Comparison of ENCODE assay signal across 9 mouse cellular contexts in genomic region chr10:121256115-121256825, GRCm38 (mm10).
DNase-seq lines count a peak whose midpoint lies in the region; ATAC-seq and TF ChIP-seq lines count a peak whose summit lies in the region.
"Had no signal": no experiment of that assay in that cellular context is flagged by ENCODE, and none has a peak within 500 bp of the region (broad histone marks: within the 10 kb centered on the region; RNA-seq: fewer than 3 reads in every experiment).

No protein-coding gene starts in this region.

- H3K4me3 ChIP-seq in heart, embryonic 16.5 days (ENCODE audit: low read length): no peak overlapping the region
- H3K4me3 ChIP-seq in lung, adult 2 months (replicated peaks; ENCODE audit: extremely low read depth, low read depth, low read length): no peak overlapping the region
- H3K4me3 ChIP-seq: liver, embryonic 15.5 days had no signal

- no peaks in the 10 kb centered on the region for H3K4me1 ChIP-seq in heart, embryonic 16.5 days (ENCODE audit: control insufficient read depth, insufficient read depth, low read length)
- peaks cover 2% of the 10 kb centered on the region; the same call in 1 of the 2 replicates for H3K4me1 ChIP-seq in lung, adult 2 months (ENCODE audit: control insufficient read depth, insufficient read depth, low read length)
- H3K4me1 ChIP-seq: liver, embryonic 15.5 days had no signal

- H3K36me3 ChIP-seq in heart, embryonic 16.5 days (ENCODE audit: control insufficient read depth, insufficient read depth): no peaks in the 10 kb centered on the region
- H3K36me3 ChIP-seq: liver, embryonic 15.5 days had no signal

- no peak overlapping the region for H3K4me2 ChIP-seq in heart, embryonic 16.5 days (ENCODE audit: low read depth, low read length)
- H3K4me2 ChIP-seq: liver, embryonic 15.5 days had no signal

- H3K9ac ChIP-seq in heart, embryonic 16.5 days (ENCODE audit: low read length): no peak overlapping the region
- H3K9ac ChIP-seq: liver, embryonic 15.5 days had no signal

- H3K27ac ChIP-seq in heart, embryonic 16.5 days (ENCODE audit: low read length): no peak overlapping the region
- H3K27ac ChIP-seq: liver, embryonic 15.5 days had no signal

- 0 out of 2 replicates have a peak, but pooled peaks cover 2% of the 10 kb centered on the region for H3K27me3 ChIP-seq in heart, embryonic 16.5 days (ENCODE audit: control insufficient read depth, insufficient read depth, low read length)
- H3K27me3 ChIP-seq: liver, embryonic 15.5 days had no signal

- 24% methylated on average over 17 of the region's 17 CpGs for WGBS in heart, embryonic 16.5 days
- 25% methylated on average over 17 of the region's 17 CpGs for WGBS in lung, adult 2 months

- peak; percentile 68 for DNase-seq in ES-CJ7 (ENCODE audit: low read depth, low spot score)
- DNase-seq in adrenal gland, postnatal 25 days: peak; percentile 56
- DNase-seq in embryo, embryonic 9.5 days (ENCODE audit: extremely low spot score): peak; percentile 82
- DNase-seq in kidney, postnatal 10 days: peak; percentile 79
- DNase-seq in lung, adult 2 months: peak; percentile 62
- peak; percentile 78 for DNase-seq in thymus, postnatal 0 days (ENCODE audit: low spot score)

- no peak for TF ChIP-seq POLR2A in lung, adult 2 months (IDR thresholded peaks at IDR 0.05; ENCODE audit: borderline replicate concordance, extremely low read depth, low read depth, low read length)

- no peaks in the 10 kb centered on the region for H3K9me3 ChIP-seq in heart, embryonic 16.5 days (replicated peaks; ENCODE audit: control insufficient read depth, low read length)
- H3K9me3 ChIP-seq: liver, embryonic 15.5 days had no signal

- peak; percentile 98 for TF ChIP-seq CTCF in lung, adult 2 months (IDR thresholded peaks at IDR 0.05; ENCODE audit: insufficient read depth, low read length)

- 0 out of 2 replicates have a peak, but pooled peaks have one; percentile 26 for ATAC-seq in heart, embryonic 16.5 days (replicated peaks; ENCODE audit: extremely low read depth, insufficient read depth, low FRiP score)
- peak; percentile 79; the same call in 1 of the 2 replicates for ATAC-seq in neutrophil, adult 5-6 weeks (ENCODE audit: extremely low read depth, insufficient number of reproducible peaks, low FRiP score, poor library complexity, severe bottlenecking)
